Comparison of ENCODE assay signal across 21 mouse cellular contexts in the genomic region with DNA sequence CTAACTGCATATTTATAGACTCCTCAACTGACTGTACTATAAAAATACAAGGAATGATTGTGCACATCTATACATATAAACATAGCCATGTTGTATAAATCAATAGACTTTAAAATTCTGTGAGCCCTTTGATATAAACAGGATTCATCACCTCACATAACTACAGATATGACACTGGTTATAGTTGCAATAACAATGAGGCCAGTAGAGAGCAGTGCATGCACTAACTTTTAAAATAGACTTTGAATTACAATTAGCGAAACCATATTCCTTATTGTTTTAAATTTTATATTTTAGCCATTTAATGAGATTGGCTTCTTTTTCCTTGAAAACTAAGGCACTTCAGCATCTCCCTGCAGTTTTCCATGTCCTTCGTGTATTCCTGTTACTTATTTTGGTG. TPM values are rescaled to one million over a fixed set of nuclear protein-coding genes. Genes with fewer than 3 reads are reported as not detected.
DNase-seq lines count a peak whose midpoint lies in the region; ATAC-seq and TF ChIP-seq lines count a peak whose summit lies in the region.
"Had no signal": no experiment of that assay in that cellular context is flagged by ENCODE, and none has a peak within 500 bp of the region (broad histone marks: within the 10 kb centered on the region; RNA-seq: fewer than 3 reads in every experiment).

No protein-coding gene starts in this region.

- TF ChIP-seq CTCF in forebrain, postnatal 0 days (IDR thresholded peaks at IDR 0.05; ENCODE audit: low read depth), result peak; percentile 48
- peak; percentile 53 for TF ChIP-seq CTCF in intestine, postnatal 0 days (IDR thresholded peaks at IDR 0.05; ENCODE audit: low read depth)
- 0 out of 2 replicates have a peak, but pooled peaks have one; percentile 13 for TF ChIP-seq CTCF in lung, embryonic 14.5 days (IDR thresholded peaks at IDR 0.05; ENCODE audit: low read depth)
- TF ChIP-seq CTCF in lung, adult 2 months (IDR thresholded peaks at IDR 0.05; ENCODE audit: insufficient read depth, low read length), result no peak

- TF ChIP-seq POLR2A in lung, adult 2 months (IDR thresholded peaks at IDR 0.05; ENCODE audit: borderline replicate concordance, extremely low read depth, low read depth, low read length), result no peak

- 81% methylated on average over 2 of the region's 2 CpGs for WGBS in forebrain, postnatal 0 days
- WGBS in forebrain, embryonic 10.5 days, result 88% methylated on average over 2 of the region's 2 CpGs
- WGBS in intestine, postnatal 0 days, result 79% methylated on average over 2 of the region's 2 CpGs
- 77% methylated on average over 2 of the region's 2 CpGs for WGBS in intestine, embryonic 15.5 days
- 83% methylated on average over 2 of the region's 2 CpGs for WGBS in lung, embryonic 14.5 days
- 64% methylated on average over 2 of the region's 2 CpGs for WGBS in lung, adult 2 months

- no peaks in the 10 kb centered on the region for H3K36me3 ChIP-seq in forebrain, postnatal 0 days (ENCODE audit: insufficient read depth)
- H3K36me3 ChIP-seq in forebrain, embryonic 10.5 days (replicated peaks), result no peaks in the 10 kb centered on the region
- H3K36me3 ChIP-seq in intestine, postnatal 0 days (ENCODE audit: control insufficient read depth, insufficient read depth), result no peaks in the 10 kb centered on the region
- H3K36me3 ChIP-seq in intestine, embryonic 15.5 days, result no peaks in the 10 kb centered on the region
- H3K36me3 ChIP-seq in lung, embryonic 14.5 days (ENCODE audit: insufficient read depth), result no peaks in the 10 kb centered on the region
- H3K36me3 ChIP-seq: embryonic facial prominence, embryonic 10.5 days; heart, embryonic 10.5 days; hindbrain, embryonic 12.5 days; limb, embryonic 15.5 days; midbrain, embryonic 10.5 days had no signal

- no peaks in the 10 kb centered on the region for H3K9me3 ChIP-seq in forebrain, postnatal 0 days (ENCODE audit: low read length)
- no peaks in the 10 kb centered on the region for H3K9me3 ChIP-seq in forebrain, embryonic 10.5 days
- H3K9me3 ChIP-seq in intestine, postnatal 0 days (ENCODE audit: control insufficient read depth), result no peaks in the 10 kb centered on the region
- no peaks in the 10 kb centered on the region for H3K9me3 ChIP-seq in intestine, embryonic 15.5 days
- H3K9me3 ChIP-seq in lung, embryonic 14.5 days (ENCODE audit: low read depth, low read length), result no peaks in the 10 kb centered on the region
- H3K9me3 ChIP-seq: embryonic facial prominence, embryonic 10.5 days; heart, embryonic 10.5 days; hindbrain, embryonic 12.5 days; limb, embryonic 15.5 days; midbrain, embryonic 10.5 days had no signal

- no peak overlapping the region for H3K27ac ChIP-seq in forebrain, postnatal 0 days (ENCODE audit: low read depth, low read length)
- H3K27ac ChIP-seq in forebrain, embryonic 10.5 days, result no peak overlapping the region
- H3K27ac ChIP-seq in intestine, postnatal 0 days (ENCODE audit: low read depth, low read length), result no peak overlapping the region
- H3K27ac ChIP-seq in intestine, embryonic 15.5 days, result no peak overlapping the region
- H3K27ac ChIP-seq in lung, embryonic 14.5 days (ENCODE audit: low read depth), result no peak overlapping the region
- H3K27ac ChIP-seq: embryonic facial prominence, embryonic 10.5 days; heart, embryonic 10.5 days; hindbrain, embryonic 12.5 days; limb, embryonic 15.5 days; midbrain, embryonic 10.5 days had no signal

- no peak overlapping the region for H3K4me3 ChIP-seq in forebrain, postnatal 0 days (ENCODE audit: low read depth, low read length)
- H3K4me3 ChIP-seq in forebrain, embryonic 10.5 days, result no peak overlapping the region
- no peak overlapping the region for H3K4me3 ChIP-seq in intestine, postnatal 0 days (ENCODE audit: low read depth, low read length)
- no peak overlapping the region for H3K4me3 ChIP-seq in intestine, embryonic 15.5 days (replicated peaks)
- H3K4me3 ChIP-seq in lung, embryonic 14.5 days (ENCODE audit: low read depth, low read length), result no peak overlapping the region
- H3K4me3 ChIP-seq in lung, adult 2 months (replicated peaks; ENCODE audit: extremely low read depth, low read depth, low read length), result no peak overlapping the region
- H3K4me3 ChIP-seq: embryonic facial prominence, embryonic 10.5 days; heart, embryonic 10.5 days; hindbrain, embryonic 12.5 days; limb, embryonic 15.5 days; midbrain, embryonic 10.5 days had no signal

- H3K9ac ChIP-seq in forebrain, postnatal 0 days, result no peak overlapping the region
- no peak overlapping the region for H3K9ac ChIP-seq in intestine, postnatal 0 days (ENCODE audit: low read depth, low read length)
- no peak overlapping the region for H3K9ac ChIP-seq in intestine, embryonic 15.5 days
- no peak overlapping the region for H3K9ac ChIP-seq in lung, embryonic 14.5 days
- H3K9ac ChIP-seq: hindbrain, embryonic 12.5 days; limb, embryonic 15.5 days had no signal

- no peak overlapping the region for H3K4me2 ChIP-seq in forebrain, postnatal 0 days (ENCODE audit: low read depth)
- H3K4me2 ChIP-seq in intestine, postnatal 0 days (replicated peaks; ENCODE audit: low read depth), result no peak overlapping the region
- no peak overlapping the region for H3K4me2 ChIP-seq in intestine, embryonic 15.5 days (replicated peaks)
- no peak overlapping the region for H3K4me2 ChIP-seq in lung, embryonic 14.5 days
- H3K4me2 ChIP-seq: hindbrain, embryonic 12.5 days; limb, embryonic 15.5 days had no signal

- DNase-seq in forebrain, postnatal 0 days, result no peak
- no peak for DNase-seq in forebrain, embryonic 10.5 days (ENCODE audit: extremely low spot score, low spot score)
- DNase-seq in lung, embryonic 14.5 days, result no peak
- DNase-seq in lung, adult 2 months, result no peak
- no peak for DNase-seq in MN1 (ENCODE audit: low spot score)
- DNase-seq: adrenal gland, adult 2 months; cerebellum, adult 11-12 months; heart, postnatal 10 days; kidney, adult 2 months; layer of hippocampus, adult 9-11 months; left cerebral cortex, postnatal 4 days; lung, postnatal 10 days; right cerebral cortex, postnatal 14 days had no signal

- H3K4me1 ChIP-seq in forebrain, postnatal 0 days (ENCODE audit: insufficient read depth), result no peaks in the 10 kb centered on the region
- H3K4me1 ChIP-seq in forebrain, embryonic 10.5 days, result no peaks in the 10 kb centered on the region
- H3K4me1 ChIP-seq in intestine, postnatal 0 days (replicated peaks; ENCODE audit: control insufficient read depth, insufficient read depth, low read length), result no peaks in the 10 kb centered on the region
- H3K4me1 ChIP-seq in intestine, embryonic 15.5 days (replicated peaks), result no peaks in the 10 kb centered on the region
- H3K4me1 ChIP-seq in lung, embryonic 14.5 days (ENCODE audit: insufficient read depth), result no peaks in the 10 kb centered on the region
- no peaks in the 10 kb centered on the region for H3K4me1 ChIP-seq in lung, adult 2 months (ENCODE audit: control insufficient read depth, insufficient read depth, low read length)
- H3K4me1 ChIP-seq: embryonic facial prominence, embryonic 10.5 days; heart, embryonic 10.5 days; hindbrain, embryonic 12.5 days; limb, embryonic 15.5 days; midbrain, embryonic 10.5 days had no signal

- ATAC-seq in forebrain, postnatal 0 days, result 0 out of 2 replicates have a peak, but pooled peaks have one; percentile 40
- ATAC-seq in intestine, postnatal 0 days, result no peak
- no peak for ATAC-seq in intestine, embryonic 15.5 days
- no peak for ATAC-seq in lung, embryonic 14.5 days (ENCODE audit: insufficient read depth)
- ATAC-seq: forebrain, embryonic 16.5 days had no signal

- no peaks in the 10 kb centered on the region for H3K27me3 ChIP-seq in forebrain, postnatal 0 days (ENCODE audit: insufficient read depth, low read length)
- H3K27me3 ChIP-seq in forebrain, embryonic 10.5 days (ENCODE audit: poor library complexity, severe bottlenecking), result no peaks in the 10 kb centered on the region
- no peaks in the 10 kb centered on the region for H3K27me3 ChIP-seq in intestine, postnatal 0 days (replicated peaks; ENCODE audit: control insufficient read depth, insufficient read depth, low read length)
- H3K27me3 ChIP-seq in intestine, embryonic 15.5 days (replicated peaks), result no peaks in the 10 kb centered on the region
- no peaks in the 10 kb centered on the region for H3K27me3 ChIP-seq in lung, embryonic 14.5 days (ENCODE audit: insufficient read depth, low read length)
- H3K27me3 ChIP-seq: hindbrain, embryonic 12.5 days; limb, embryonic 15.5 days had no signal

RNA-seq across cellular contexts. Expression of a gene that starts 11.1 kb away (rescaled TPM):
- 23.6 and 26.3 TPM in 2 replicates for total RNA-seq in forebrain, postnatal 0 days (2014; rRNA removed)
- polyA plus RNA-seq in forebrain, postnatal 0 days (2015; fragmentation: Nextera tagmentation; extraction: Ambion mirVana), result 7.6 and 16.0 TPM in 2 replicates
- 1.1 and 1.4 TPM in 2 replicates for polyA plus RNA-seq in forebrain, embryonic 10.5 days (2016; fragmentation: Nextera tagmentation; extraction: Ambion mirVana)
- 0.90 and 0.92 TPM in 2 replicates for polyA plus RNA-seq in intestine, postnatal 0 days (2015; fragmentation: Nextera tagmentation; extraction: Ambion mirVana)
- 4.5 and 4.7 TPM in 2 replicates for polyA plus RNA-seq in intestine, embryonic 15.5 days (2015; fragmentation: Nextera tagmentation; extraction: Ambion mirVana)
- polyA plus RNA-seq in lung, embryonic 14.5 days (2014; fragmentation: Nextera tagmentation; extraction: Ambion mirVana), result 10.5 and 12.5 TPM in 2 replicates
- not detected in 2 replicates for polyA plus RNA-seq in lung, adult 2 months (2012; rRNA removed)
